Mouse (Mus musculus) thymus, postnatal 14 days (tissue): ENCODE results near the gene Rassf5.

Source experiments
- DNase-seq: peaks from one replicate; pipeline ENCODE4 v3.0.0; 2021

The Rassf5 gene

GRCm38 (mm10) chr1:131245089-131245856 is at the start of gene Rassf5:
Gene Rassf5 (minus strand): TSS chr1:131245258.
- DNase-seq: peak; percentile 48

- DNase-seq: no peak
Measured at GRCm38 (mm10) chr1:131293922-131294250, 48.8 kb upstream of the Rassf5 start.

DNA sequence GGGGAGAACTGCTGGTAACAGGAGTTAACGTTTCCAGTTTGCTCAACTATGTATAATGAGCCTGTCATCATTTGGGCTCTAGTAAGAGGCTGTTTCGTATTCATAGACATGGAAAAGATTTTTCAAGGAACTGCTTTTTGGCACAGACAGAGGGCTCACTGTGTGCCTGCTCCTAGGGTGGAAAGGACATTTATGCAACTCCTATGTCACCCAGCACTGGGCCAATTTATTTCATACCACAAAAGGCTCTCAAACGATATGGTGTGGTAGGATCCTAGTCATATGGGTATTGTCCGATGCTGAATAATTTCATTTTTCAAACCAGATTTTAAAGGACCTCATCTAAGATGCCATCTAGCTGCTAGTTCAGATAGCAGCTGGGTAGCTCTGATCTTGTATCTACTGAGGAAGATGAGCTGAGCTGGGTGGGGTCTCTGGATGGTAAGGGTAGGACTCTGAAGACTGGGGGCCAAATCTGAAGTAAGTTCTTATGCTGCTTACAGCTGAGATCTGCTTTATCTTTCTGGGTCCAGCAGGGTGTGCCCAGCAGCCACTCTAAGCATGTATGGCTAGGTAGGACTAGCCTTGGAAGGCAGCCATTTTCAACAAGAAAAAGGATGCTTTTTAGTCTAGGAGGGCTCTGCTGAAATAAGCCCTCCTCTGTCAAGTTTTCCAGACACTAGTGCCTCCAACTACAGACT is 48.3 kb upstream of the Rassf5 start:
- no peak for DNase-seq

DNA sequence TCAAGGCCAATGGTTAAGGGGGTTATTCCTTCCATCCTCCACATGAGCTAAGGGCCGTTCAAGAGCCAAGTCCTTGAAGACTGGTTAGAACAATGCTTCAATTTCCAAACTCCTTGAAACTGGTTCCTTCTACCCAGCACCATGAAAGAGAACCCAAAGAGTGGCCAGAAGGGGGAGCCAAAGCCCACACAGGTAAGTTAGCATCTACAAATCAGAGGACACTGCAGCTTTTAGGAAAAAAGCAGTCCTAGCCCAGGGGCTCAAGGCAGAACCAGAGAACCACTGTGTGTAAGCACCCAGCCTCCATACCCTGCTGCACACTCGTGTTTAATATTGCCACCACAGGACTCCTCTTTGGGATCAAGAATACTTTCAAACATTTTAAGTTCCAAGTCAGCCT is 45.6 kb upstream of the Rassf5 start:
- DNase-seq: peak; percentile 82

DNA sequence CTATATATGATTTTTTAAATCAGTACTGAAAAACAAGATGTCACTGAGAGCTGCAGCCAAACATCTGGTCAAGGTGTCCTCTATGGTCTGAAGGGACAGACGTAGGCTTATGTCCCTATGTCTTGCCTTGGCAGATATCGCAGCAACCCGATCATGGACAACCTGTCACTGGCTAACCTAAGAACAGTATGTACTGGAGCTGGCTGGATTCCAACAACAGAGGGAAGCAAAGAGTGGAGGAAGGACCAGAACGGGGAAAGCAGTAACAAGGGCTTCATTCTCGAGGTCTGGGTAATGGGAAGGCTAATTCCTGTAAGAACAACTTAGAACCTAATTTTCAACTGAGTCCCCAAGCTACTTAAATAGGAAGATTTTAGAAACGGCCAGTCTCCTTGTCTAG is 43.9 kb upstream of the Rassf5 start:
- no peak for DNase-seq

DNA sequence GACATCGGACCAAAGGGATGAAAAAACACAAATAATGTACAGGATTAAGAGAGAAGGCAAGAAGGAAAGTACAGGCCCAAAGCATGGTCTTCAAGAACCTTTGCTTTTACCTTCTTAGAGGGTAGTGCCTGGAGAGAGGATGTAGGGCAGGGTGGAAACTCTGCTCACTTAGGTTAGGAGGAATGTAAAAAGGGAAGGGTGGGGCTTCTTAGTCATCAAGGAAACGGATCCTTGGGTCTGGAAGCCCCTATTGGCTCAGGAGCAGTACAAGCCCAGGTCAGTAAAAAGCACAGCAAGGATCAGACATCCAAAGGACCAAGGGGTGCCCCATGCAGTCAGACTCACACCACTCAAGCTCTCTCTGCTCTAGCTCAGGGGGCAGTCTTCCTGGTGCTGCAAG is 42.2 kb upstream of the Rassf5 start:
- DNase-seq: no peak

DNA sequence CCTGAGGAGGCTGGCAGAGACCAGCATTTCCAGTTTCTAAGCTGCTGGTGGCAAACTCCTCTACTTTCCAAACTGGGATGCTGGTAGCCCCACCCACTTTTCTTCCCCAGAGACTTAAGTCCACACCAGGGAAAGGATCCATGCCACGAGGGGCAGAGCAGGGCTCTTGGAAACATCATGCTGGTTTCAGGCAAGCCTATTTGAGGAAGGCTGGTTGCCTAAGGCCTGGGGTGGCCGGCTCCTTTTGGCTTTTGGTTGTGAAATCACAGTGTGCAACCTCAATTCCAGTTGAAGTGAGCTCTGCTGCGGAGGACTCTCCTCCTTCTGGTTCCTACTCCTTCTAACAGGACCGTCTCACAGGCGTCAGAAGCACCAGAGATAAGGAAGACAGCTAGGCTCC is 41.7 kb upstream of the Rassf5 start:
- DNase-seq: no peak

DNA sequence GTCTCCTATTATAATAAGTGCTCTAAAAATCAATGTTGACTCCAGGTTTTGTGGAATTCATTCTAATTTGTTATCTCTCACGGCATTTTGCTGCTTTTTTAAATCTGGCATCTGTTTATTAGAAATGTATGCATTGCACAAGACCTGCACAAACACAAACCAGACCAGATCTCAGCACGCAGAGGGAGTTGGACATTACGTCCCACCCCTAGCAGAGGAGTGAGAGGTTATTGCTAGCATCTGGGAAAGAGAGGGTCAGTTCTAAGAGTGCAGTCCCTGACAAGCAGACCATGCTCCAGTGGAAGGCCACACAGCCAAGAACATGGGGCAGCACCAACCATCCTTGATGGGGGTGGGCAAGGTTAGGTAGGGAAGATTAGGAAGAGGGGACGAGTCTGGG is 39.6 kb upstream of the Rassf5 start:
- no peak for DNase-seq

- no peak for DNase-seq
Measured at GRCm38 (mm10) chr1:131284167-131284566, 39.1 kb upstream of the Rassf5 start.

DNA sequence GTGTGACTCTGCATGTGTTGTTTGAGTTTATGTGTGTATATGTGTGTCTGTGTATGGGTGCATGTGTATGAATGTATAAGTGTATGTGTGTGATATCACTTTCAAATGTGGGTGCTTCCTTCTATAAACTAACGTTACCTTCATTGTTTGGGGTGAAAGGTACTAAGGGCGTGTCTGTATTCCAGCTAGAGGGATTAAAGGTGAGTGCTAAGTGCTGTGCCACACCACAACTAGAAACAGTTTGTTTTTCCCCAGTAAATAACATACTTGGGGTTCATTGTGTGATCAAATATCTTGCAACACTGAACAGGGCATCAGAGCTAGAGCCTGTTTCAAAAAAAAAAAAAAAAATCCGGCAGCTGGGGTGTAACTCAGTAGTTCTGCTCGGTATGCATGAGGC is 36.7 kb upstream of the Rassf5 start:
- no peak for DNase-seq

DNA sequence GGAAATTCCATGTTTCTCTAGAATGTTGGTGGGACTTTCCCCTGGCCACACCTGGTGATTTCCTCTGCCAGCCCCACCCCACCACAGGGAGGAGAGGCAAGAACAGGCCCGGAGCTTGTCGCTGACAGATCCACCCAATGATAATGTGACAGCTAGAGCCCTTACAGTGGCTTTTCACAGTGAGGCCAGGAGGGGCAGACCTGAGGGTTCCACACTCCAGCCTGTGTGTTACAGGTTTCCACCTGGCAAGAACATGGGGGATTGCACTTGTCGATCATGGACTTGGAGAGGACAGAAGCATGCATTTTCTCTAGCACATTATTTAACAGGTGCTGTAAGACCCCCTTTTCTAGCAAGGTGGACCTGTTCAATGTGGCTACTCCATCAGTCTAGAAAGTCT is 35.2 kb upstream of the Rassf5 start:
- DNase-seq: peak; percentile 59

DNA sequence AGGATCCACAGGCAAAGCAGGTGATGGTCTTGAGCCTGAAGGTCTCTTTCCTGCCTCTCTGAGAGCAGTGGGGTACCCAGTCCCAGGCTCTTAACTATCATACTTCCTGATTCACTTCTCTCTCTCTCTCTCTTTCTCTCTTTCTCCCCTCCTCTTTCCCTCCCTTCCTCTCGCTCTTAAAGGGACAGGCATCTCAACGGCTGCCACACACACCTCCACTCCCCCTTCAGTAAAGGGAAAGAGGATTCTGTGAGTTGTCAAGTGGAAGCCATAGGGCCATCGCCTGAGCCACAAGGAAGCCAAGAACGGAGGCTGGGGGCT is 34.4 kb upstream of the Rassf5 start, which contains the start of gene Ikbke:
TSS of gene Ikbke (minus strand) at position 151 of the 321 bp plus-strand sequence.
- DNase-seq: peak; percentile 51

DNA sequence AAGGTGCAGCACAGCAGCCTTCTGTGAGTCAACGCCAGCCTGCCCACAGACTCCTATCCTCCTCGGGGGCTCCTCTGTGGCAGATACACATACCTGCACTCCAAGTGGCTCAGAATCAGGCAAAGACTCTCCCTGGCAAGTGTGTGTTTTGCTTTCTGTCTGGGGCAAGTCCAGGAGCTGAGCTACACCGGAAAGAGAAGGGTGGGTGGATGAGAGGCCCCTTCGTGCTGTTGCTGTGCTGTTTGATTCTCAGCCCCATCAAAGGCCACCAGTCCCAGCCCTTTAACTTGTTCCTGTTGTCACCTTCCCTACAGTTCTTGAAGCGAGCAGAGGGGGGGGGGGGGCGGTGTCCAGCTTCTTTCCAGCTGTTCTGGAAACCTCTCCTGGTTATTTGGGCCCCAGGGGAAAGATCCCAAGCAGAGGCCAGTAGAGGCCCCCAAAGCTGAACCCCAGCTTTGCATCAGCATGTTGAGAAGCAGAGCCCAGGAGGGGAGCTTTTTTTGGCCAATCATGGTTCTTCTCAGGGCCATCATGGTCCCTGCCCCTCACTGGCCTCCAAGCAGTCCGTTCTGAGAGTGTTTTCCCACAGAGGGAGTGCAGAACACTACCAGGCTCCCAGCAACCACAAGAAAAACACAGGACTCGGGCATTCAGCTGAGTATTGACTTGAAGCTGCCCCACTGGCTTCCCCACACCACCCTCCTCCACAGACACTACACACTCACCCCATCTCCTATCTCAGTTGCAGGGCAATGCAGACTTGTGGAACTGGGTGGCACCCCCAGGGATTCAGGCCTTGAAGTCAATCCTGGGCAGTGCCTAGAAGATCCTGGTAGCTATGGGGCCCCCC is 33.8 kb upstream of the Rassf5 start:
- peak; percentile 65 for DNase-seq

DNA sequence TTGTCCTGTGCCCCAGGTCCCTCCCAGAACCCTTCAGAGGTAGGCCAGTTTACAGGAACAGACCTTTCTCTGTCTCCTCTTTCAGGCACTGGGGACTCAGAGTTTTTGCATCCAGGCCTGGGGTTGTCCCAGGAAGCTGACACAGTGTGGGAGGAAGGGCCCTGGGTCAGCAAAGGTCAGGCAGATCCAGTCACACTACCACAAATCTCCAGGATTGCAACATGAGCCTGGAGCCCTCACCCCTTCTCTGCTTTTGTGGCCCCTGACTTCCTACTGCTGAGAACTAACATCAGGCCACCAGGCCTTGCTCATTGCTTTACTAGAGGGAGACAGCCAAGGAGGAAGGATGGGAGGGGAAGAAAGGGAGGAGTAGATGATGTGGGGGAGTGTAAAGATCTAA is 31.8 kb upstream of the Rassf5 start:
- DNase-seq: no peak

- DNase-seq: no peak
Measured at GRCm38 (mm10) chr1:131275577-131275976, 30.5 kb upstream of the Rassf5 start.

DNA sequence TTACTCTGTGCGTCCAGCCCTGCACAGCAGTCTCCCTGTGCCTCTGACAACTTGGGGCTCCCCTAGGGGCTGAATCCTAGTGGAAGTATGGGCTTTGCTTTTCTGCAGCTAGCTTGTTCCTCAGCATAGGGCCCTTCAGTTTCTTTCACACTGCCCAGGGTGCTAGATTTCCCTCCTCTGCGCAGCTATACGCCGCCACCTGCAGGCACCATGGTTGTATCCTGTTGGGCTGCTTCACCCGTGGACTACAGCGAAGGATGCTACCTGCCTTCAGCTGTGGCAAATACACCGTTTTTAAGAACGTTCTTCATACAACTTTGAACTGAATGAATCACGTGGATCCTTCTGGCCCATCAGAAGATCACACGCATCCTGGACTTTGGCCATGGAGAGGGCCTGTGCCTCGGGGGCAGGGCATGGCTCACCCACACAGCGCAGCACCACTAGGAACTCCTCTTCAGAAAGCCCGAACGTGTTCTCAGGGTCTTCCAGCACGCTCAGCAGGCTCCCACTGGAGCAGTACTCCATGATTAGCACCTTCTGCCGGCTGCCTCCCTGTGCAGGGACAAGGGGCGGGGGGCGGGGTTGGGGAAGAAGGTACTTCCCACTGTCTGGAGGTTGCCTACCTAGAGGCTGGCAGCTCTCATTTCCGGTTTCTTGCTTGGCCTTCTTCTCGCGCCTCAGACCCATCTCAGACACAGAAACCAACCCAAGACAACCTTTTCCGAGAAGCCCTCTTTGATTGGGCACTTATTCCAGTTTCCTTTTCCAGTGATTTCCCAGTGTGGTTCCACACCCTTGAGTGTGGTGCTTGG is 29.9 kb upstream of the Rassf5 start:
- peak; percentile 40 for DNase-seq

GRCm38 (mm10) chr1:131269797-131270578 is 24.9 kb upstream of the Rassf5 start:
- peak; percentile 79 for DNase-seq

DNA sequence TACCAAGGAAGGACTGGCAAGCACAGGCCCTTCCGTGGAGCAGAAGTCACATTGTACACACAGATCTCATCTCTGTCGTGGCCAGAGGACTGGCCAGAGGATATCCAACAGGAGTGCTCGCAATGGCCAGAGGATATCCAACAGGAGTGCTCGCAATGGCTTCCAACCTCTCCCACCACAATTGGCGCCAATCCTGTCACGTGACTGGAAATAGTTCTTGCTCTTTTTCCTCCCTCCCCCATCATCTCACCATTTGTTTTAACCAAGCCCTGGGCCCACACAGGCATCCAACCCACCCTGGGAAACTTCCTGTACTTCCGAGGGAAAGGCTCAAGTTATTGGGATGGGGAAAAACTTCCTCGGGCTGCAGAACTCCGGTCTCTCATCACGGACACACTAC is 23.7 kb upstream of the Rassf5 start:
- no peak for DNase-seq

DNA sequence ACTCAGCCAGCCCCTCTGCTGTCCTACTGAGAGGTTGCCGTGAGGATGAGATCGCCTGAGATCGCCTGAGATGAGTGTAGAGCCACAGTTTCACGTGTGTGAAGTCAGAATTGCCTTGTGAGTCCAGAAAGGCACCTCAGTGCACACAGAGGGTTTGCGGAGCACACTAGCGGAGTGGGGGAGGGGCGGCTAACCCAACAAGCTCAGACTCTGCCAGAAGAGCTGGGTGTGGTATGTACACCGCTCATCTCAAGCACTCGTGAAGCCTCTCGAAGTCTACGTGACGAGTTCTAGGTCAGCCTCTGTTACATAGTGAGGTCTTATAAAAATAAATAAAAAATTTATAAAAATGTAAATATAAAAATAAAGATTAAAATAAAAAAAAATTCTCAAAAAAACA is 18.8 kb upstream of the Rassf5 start:
- DNase-seq: no peak

DNA sequence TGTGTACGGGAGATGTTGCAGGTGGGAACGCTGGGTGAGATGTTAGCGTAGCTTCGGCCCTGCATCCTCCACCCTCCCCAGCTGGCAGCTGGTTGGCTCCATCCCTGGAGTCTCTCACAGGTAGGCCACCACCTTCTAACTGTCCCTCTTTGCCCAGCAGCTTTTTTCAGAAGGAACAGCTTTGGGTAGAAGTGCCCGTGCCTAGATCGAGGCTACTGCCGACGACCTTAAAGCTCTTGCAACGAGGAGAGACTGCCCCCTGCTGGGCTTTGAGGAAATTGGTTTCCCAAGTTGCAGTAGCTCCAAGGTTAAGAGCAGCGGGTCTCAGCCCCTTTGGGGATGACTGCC is 15.2 kb upstream of the Rassf5 start:
- peak; percentile 77 for DNase-seq

DNA sequence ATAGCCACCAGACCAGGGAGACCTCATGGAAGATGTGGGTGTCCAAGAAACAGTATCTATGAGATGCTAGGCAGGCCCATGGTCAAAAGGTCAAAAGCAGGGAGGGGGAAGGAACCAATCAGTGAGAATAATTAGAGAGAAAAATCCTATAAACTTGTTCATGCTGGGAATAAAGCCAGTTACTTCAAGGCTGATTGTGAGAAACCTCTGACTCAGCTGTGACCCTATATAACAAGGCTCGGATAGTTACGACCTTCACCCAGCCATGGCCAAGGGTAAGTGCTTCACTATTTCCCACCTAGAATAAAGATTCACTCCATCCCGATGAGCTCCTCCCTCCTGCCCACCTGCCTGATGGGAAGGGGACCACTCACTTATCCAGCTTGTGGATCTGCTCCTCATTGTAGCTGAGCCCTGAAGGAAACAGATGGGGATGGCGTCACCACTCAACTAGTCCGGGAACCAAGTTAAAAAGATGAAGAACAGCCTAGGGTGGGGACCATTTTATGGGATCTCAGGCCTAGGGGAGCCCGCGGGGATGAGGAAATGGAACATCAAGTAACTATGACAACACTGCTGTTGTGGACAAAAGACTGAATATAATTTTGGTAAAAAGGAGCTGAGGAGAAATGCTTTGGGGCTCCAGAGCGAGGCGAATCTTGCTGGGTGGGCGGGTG is 14.7 kb upstream of the Rassf5 start:
- DNase-seq: no peak

GRCm38 (mm10) chr1:131257288-131257687 is 12.2 kb upstream of the Rassf5 start:
- DNase-seq: no peak
